Mouse (Mus musculus): ENCODE results near the gene Tulp4.
"Not testable (repeated sequence)": the region's sequence is repeated elsewhere in the genome, so short reads cannot be mapped to it uniquely, and the experiment has no call there.

Gene Tulp4

DNA sequence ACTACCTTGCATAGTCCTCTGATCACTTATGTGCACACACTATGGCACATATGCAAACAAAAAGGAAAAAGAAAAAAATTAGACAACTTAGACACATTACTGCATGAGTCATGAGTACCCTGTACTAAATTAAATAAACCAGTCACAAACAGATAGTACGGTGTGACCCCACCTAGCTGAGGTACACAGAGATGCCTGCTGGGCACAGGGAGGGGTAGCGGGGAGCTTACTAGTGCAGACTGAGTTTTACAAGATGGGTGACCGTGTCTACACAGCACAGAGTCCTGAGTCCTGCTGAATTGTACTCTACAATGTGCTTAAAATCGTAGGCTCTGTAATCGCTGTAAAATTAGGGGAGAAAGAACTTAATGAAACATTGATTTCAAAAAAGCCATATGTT is 179.9 kb downstream of the Tulp4 start:
- DNase-seq = not testable (repeated sequence)

GRCm38 (mm10) chr17:6289045-6289444 is 182.8 kb downstream of the Tulp4 start:
- DNase-seq = not testable (repeated sequence)

DNA sequence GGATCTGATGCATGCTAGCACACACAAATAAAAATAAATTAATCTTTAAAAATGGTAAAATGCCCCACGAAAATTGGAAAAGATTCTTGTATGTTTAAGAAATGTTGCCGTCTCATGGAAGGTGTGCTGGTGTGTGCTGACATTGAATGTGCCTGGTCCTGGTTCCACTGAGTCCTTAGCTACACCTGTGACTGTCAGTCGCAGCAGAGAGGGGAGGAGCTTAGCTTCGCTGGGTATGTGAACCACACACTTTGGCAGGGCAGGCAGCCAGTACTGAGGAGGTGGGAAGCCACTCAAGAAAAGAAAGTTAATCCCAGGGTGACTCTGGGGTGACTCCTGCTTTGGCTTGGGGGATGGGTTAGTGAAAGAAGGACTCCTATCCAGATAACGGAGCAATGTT is 187.6 kb downstream of the Tulp4 start:
- not testable (repeated sequence) for DNase-seq

DNA sequence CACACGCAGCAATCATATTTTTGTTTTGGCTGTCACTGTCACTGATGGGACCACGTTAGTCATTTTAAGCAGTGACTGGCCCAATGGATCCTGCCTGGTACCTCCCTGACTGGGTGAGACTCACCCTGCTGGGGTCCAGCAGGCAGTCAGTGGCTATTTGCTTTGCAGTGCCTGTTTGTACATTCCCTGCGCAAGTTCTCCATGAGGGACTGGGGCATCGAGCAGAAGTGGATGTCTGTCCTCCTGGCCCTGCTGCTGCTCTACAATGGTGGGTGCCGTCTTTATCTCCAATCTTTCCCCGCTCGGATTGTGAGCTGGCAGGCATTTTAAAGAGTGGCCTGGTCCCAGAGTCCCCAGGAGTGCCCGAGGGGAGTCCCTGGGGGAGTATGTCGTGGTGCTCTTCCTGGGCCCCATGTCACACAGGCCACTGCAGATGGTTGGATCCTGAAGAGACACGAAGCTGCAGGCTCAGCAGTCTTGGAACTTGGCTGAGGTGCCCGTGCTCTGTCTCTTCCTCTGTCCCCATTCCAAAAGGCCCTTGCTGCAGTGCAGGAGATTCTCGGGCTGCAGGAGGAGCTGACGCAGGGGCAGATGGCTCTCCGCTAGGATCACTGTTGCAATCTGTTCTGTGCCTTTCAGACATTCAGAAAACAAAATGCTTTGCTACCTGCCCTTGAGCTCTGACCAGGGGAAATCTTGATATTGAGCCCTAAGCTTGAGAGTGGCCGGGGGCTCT is 191.0 kb downstream of the Tulp4 start:
- not testable (repeated sequence) for DNase-seq

DNA sequence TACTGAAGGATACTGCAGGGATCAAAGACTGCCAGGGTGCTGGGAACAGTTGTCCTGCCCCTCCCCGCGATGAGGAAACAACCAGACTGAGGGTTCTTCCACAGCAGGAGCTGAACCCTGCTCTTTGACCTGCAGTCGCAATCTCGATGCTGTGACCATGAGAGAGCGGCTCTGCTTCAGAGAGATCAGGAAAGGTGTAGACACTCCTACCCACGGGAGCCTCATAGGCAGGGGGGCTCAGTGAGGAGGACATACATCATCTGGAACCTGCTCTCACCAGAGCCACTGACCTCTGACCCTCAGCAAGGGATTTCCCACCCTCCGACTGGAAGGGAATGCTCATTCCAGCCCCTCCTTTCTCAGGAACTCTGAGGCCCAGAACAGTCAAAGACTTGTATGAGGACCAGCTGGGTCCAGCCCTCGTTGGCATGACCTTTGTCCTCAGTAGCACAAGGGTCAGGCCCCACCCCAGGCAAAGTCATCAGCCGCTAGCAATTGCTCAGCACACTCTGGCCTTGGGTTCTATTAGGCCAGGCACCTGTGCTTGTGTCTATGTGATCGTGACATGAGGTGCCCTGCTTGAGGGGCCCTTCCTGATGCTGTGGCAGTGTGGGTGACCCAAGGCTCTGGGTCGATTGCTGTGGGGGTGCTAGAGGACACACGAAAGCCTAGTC is 194.1 kb downstream of the Tulp4 start:
- not testable (repeated sequence) for DNase-seq
